Mouse (Mus musculus) small intestine, adult 2 months (tissue): ENCODE measurements around the gene Csmd2.

Experiments
- CTCF ChIP-seq: fragments of 200-500 bp; IDR thresholded peaks from 2 replicates; pipeline ENCODE4 v1.5.1; 2012; ENCODE audit warnings: low read depth, mild to moderate bottlenecking, control low read depth, inconsistent platforms, low read length, moderate library complexity, mixed read lengths; ENCODE audit not compliant: insufficient replicate concordance, insufficient read length; ENCODE audit errors: extremely low read depth
- POLR2A ChIP-seq: fragments of 200-500 bp; IDR thresholded peaks from 2 replicates; pipeline ENCODE4 v1.6.1; 2012; ENCODE audit warnings: low read depth, mild to moderate bottlenecking, control low read depth, inconsistent platforms, low read length, moderate library complexity

- TF ChIP-seq CTCF (no peak), POLR2A (no peak)
Measured at GRCm38 (mm10) chr4:128400016-128400415, 412.4 kb downstream of the Csmd2 start.
